Mouse (Mus musculus) midbrain, embryonic 14.5 days (tissue): Measurements from ENCODE around the gene Icam4. TPM values are rescaled to one million over a fixed set of nuclear protein-coding genes. Genes with fewer than 3 reads are reported as not detected.
"Not testable (repeated sequence)": the region's sequence is repeated elsewhere in the genome, so short reads cannot be mapped to it uniquely, and the experiment has no call there.

ENCODE experiments used
- ATAC-seq: fragments of 200-750 bp; cut with Nextera tagmentation; 2 replicates; pipeline ENCODE4 v1.8.0; 2017; ENCODE audit warnings: moderate number of reproducible peaks, moderate library complexity; ENCODE audit not compliant: low FRiP score, low TSS enrichment
- DNase-seq: peaks from one replicate; pipeline ENCODE4 v3.0.0-alpha.2; 2015
- H3K27ac ChIP-seq: fragments of 300-500 bp; sonication (generic); replicated peaks from 2 replicates; pipeline ENCODE4 v1.5.1; 2014; ENCODE audit warnings: mild to moderate bottlenecking, low read depth, low read length, moderate library complexity
- H3K27me3 ChIP-seq: fragments of 300-500 bp; sonication (generic); 2 replicates; pipeline ENCODE4 v1.6.1; 2014; ENCODE audit warnings: low read length, control low read depth, mixed read lengths; ENCODE audit not compliant: control insufficient read depth, insufficient read depth
- H3K36me3 ChIP-seq: fragments of 300-500 bp; sonication (generic); 2 replicates; pipeline ENCODE4 v1.6.1; 2014; ENCODE audit warnings: low read length, control low read depth; ENCODE audit not compliant: control insufficient read depth, insufficient read depth
- H3K4me1 ChIP-seq: fragments of 300-500 bp; sonication (generic); 2 replicates; pipeline ENCODE4 v1.6.1; 2014; ENCODE audit warnings: mild to moderate bottlenecking, antibody characterized with exemption, low read length, control low read depth; ENCODE audit not compliant: control insufficient read depth, insufficient read depth
- H3K4me2 ChIP-seq: fragments of 300-500 bp; sonication (generic); 2 replicates; pipeline ENCODE4 v1.6.1; 2014; ENCODE audit warnings: mild to moderate bottlenecking, low read length, moderate library complexity
- H3K4me3 ChIP-seq: fragments of 300-500 bp; sonication (generic); replicated peaks from 2 replicates; pipeline ENCODE4 v1.5.1; 2014; ENCODE audit warnings: low read depth, low read length
- H3K9ac ChIP-seq: fragments of 300-500 bp; sonication (generic); replicated peaks from 2 replicates; pipeline ENCODE4 v1.6.1; 2014; ENCODE audit warnings: mild to moderate bottlenecking, low read length, moderate library complexity
- H3K9me3 ChIP-seq: fragments of 300-500 bp; sonication (generic); 2 replicates; pipeline ENCODE4 v1.6.1; 2016; ENCODE audit warnings: low read length, control low read depth, mixed read lengths; ENCODE audit not compliant: control insufficient read depth
- WGBS: fragments of 180-500 bp; shearing (Covaris S2); extraction: QIAGEN DNeasy Blood & Tissue Kit; methylation state at CpG from one replicate; pipeline ENCODE4 v1.1.7; 2014; 5-methylcytosine and 5-hydroxymethylcytosine counted together
- polyA plus RNA-seq: library from polyadenylated mRNA; unstranded; fragments of >200 nt; fragmentation: Nextera tagmentation; extraction: Ambion mirVana; gene quantifications from 2 replicates; pipeline ENCODE4 v1.2.1, GENCODE M21; 2014

The Icam4 gene
- polyA plus RNA-seq, 1 experiment from 2014 or later: not detected

DNA sequence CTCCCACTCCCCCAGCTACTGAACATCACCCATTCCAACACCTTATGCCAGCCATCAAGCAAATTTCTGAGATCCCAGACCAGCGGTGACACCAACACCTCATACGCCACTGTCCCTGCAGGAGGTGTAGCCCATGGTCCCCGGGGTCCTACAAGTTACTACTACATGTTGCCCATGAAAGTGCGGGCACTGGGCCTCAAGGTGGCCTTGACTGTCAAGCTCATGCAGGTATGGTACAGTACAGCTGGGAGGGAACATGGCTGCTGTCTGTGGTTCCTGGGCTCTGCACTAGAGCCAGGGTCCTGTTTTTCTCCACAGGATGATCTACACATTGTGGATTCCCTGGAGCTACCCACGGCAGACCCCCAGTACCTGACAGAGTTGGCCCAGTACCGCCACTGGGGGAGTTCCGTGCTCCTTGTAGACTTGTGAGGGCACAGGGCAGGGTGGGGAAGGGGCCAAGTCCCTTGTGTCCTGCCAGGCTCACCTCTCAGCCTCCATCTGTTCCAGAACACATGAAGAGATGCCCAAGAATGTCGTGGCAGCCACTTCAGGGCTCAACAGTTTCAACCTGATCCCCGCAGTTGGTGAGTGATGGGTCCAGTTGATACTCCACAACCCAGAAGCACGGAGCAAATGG is 21.7 kb upstream of the Icam4 start:
- WGBS: 95% methylated on average over 10 of the region's 10 CpGs
- no peak for DNase-seq
- no peak overlapping the region for H3K9ac ChIP-seq

DNA sequence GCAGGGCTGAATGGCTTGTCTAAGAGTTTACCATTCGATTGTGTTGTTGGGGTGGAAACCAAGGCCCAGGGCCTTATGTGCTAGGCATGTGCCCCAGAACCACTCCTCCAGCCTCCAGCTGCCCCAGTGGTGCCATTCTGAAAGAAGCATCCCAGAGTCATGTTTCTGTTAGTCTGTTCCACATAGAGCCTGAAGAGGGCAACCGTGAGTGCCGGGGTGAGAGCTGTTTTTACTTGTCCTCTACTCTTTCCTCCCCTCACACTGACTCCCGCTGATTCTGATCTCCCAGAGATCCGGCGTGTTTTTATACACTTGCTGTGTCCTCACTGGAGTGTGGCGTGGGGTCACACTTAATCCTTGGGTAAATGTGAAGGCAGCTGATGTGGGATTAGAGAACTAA is 21.2 kb upstream of the Icam4 start:
- H3K27ac ChIP-seq: no peak overlapping the region

More for the DNA sequence above, 21.7 kb upstream of the Icam4 start:
- no peak for ATAC-seq
- Histone ChIP-seq H3K4me3 (no peak overlapping the region), H3K36me3 (peaks cover 49% of the 10 kb centered on the region), H3K4me1 (0 out of 2 replicates have a peak, but pooled peaks cover 3% of the 10 kb centered on the region), H3K27me3 (no peaks in the 10 kb centered on the region), H3K4me2 (no peak overlapping the region), H3K9me3 (no peaks in the 10 kb centered on the region), H3K27ac (no peak overlapping the region)

DNA sequence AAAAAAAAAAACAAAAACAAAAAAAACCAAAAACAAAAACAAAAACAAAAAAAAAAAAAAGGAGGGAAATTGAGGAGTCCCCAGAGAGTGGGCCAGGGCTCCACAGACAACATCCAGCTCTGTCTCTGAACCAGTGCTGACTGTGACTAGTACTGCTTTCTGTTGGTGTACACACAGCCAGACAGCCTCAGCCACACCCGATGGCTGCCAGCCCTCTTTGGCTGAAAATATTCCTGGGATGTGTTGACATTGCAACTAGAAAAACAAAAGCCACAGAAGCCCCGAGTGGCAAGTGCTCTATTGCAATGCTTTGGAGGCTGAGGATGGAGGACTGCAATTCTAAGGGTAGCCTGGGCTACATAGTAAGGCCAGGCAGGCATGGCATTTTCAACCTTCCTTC is 18.8 kb upstream of the Icam4 start:
- 78% methylated on average over 2 of the region's 2 CpGs for WGBS
- no peak for DNase-seq

More for the DNA sequence above, 21.2 kb upstream of the Icam4 start:
- H3K4me3 ChIP-seq: no peak overlapping the region
- H3K4me2 ChIP-seq: no peak overlapping the region
- no peak overlapping the region for H3K9ac ChIP-seq
- WGBS: 85% methylated on average over 7 of the region's 7 CpGs
- no peak for DNase-seq
- 0 out of 2 replicates have a peak, but pooled peaks cover 3% of the 10 kb centered on the region for H3K4me1 ChIP-seq
- peaks cover 49% of the 10 kb centered on the region for H3K36me3 ChIP-seq
- no peaks in the 10 kb centered on the region for H3K9me3 ChIP-seq
- no peak for ATAC-seq
- H3K27me3 ChIP-seq: no peaks in the 10 kb centered on the region

DNA sequence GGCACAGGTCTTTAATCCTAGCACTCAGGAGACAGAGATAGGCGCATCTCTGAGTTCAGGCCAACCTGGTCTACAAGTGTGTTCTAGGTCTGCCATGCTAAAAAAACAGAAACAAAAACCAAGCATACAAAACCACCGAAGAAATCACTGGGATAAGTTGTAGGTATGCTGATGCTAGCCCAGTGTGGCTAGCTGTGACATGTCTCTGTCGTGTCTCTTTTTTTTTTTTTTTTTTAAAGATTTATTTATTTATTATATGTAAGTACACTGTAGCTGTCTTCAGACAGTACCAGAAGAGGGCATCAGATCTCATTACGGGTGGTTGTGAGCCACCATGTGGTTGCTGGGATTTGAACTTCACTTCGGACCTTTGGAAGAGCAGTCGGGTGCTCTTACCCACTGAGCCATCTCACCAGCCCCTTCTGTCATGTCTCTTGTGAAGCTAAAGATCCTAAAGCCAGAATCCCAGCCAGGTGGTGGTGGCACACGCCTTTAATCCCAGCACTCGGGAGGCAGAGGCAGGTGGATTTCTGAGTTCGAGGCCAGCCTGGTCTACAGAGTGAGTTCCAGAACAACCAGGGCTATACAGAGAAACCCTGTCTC is 18.1 kb upstream of the Icam4 start:
- not testable (repeated sequence) for ATAC-seq, H3K9me3 ChIP-seq, DNase-seq, H3K4me1 ChIP-seq, H3K27ac ChIP-seq, H3K9ac ChIP-seq, H3K4me2 ChIP-seq, H3K4me3 ChIP-seq
- 72% methylated on average over 9 of the region's 9 CpGs for WGBS
- H3K27me3 ChIP-seq: peaks cover 20% of the 10 kb centered on the region
- peaks cover 31% of the 10 kb centered on the region for H3K36me3 ChIP-seq

More for the DNA sequence above, 18.8 kb upstream of the Icam4 start:
- no peak for ATAC-seq
- peaks cover 15% of the 10 kb centered on the region for H3K27me3 ChIP-seq
- H3K4me1 ChIP-seq: no peaks in the 10 kb centered on the region
- no peak overlapping the region for H3K9ac ChIP-seq
- peaks cover 38% of the 10 kb centered on the region for H3K36me3 ChIP-seq
- H3K9me3 ChIP-seq: no peaks in the 10 kb centered on the region
- no peak overlapping the region for H3K27ac ChIP-seq
- H3K4me2 ChIP-seq: no peak overlapping the region
- H3K4me3 ChIP-seq: no peak overlapping the region

DNA sequence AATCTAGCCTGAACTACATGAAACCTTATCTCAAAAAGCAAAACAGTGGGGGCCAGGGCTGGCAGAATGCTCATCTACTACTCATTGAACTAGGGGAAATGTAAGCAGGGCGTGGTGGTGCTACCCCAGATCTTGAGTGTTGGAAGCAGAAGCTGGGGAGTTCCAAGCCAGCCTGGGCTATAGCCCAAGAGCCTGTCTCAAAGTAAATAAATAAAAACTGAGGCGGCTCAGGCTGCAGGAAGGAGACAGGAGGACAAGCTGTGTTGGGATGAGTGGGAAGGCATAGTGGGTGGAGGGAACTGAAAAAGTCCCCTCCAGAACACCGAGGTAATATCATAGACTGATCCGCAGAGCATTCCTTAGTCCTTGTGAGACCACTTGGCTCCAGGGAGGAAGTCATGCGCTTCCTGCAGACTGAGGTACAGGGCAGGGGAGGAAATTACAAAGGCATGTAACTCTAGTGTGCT is 17.3 kb upstream of the Icam4 start:
- 79% methylated on average over 5 of the region's 5 CpGs for WGBS
- no peak for ATAC-seq

DNA sequence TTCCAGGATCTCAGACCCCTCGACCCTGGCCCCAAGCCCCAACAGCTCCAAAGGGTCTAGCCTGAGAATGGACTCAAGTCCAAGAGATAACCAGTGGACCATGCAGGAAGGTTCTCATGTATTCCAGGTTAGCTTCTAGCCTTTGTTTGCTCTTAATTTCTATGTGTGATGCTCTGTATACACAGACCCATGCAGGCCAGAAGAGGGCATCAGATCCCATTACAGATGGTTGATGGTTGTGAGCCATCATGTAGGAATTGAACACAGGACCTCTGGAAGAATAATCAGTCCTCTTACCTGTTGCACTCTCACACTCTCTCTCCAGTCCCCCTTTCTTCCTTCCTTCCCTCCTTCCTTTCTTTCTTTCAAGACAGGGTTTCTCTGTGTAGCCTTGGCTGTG is 16.8 kb upstream of the Icam4 start:
- Histone ChIP-seq H3K4me1 (no peaks in the 10 kb centered on the region), H3K9ac (no peak overlapping the region), H3K36me3 (peaks cover 18% of the 10 kb centered on the region), H3K4me2 (no peak overlapping the region), H3K4me3 (no peak overlapping the region), H3K27me3 (peaks cover 32% of the 10 kb centered on the region), H3K9me3 (no peaks in the 10 kb centered on the region), H3K27ac (no peak overlapping the region)
- ATAC-seq (no peak), DNase-seq (no peak)
- WGBS: 59% methylated on average over 1 of the region's 1 CpGs

More for the DNA sequence above, 17.3 kb upstream of the Icam4 start:
- peaks cover 23% of the 10 kb centered on the region for H3K36me3 ChIP-seq
- no peak for DNase-seq
- no peak overlapping the region for H3K9ac ChIP-seq
- H3K27ac ChIP-seq: no peak overlapping the region
- no peaks in the 10 kb centered on the region for H3K9me3 ChIP-seq
- peaks cover 27% of the 10 kb centered on the region for H3K27me3 ChIP-seq
- no peak overlapping the region for H3K4me3 ChIP-seq
- H3K4me2 ChIP-seq: no peak overlapping the region
- H3K4me1 ChIP-seq: no peaks in the 10 kb centered on the region

DNA sequence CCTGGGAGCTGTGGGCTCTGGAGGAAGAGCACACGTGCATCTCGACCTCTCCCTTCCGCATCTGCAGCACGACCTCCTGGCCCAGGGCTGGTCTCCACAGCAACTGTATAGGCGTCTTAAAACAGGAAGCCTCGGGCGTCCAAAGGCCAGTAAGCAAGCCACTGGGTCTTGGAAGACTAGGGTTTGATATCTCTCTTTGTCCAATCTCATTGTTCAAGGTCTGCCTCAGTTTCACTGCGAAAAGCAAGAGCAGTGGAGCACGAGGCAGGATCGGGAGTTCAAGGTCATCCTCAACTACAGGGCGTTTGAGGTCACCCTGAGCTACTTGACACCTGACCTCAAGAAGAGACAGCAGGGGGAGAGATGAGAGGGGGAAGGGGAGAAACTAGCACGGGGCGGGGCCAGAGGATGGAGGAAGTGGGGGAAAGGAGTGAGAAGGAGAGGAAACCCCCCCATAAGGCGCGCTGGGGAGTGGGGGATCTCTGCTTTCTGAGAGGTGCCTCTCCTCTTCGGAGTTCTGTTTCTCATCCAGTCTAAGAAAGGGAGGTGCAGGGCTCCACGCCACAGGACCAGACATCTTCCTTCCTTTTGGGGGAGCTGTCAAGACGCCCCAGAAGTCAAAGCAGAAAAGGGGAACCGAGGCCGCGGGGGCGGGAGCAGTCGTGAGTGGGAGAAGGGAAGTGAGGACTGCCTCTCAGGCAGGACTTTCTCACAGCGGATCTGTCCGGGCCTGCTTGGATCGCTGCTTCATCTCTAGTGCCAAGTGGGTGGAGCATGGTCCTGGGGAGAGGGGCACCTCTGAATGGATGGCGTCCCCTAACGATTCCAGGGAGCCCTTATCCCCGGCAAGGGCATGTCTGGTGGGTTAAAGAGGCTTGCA is 14.2 kb upstream of the Icam4 start:
- Histone ChIP-seq H3K27ac (no peak overlapping the region), H3K4me2 (peak overlapping the region; percentile 37), H3K4me1 (no peaks in the 10 kb centered on the region), H3K27me3 (peaks cover 42% of the 10 kb centered on the region), H3K36me3 (no peaks in the 10 kb centered on the region), H3K4me3 (no peak overlapping the region), H3K9me3 (no peaks in the 10 kb centered on the region), H3K9ac (no peak overlapping the region)
- ATAC-seq (no peak), DNase-seq (peak; percentile 18)
- 3% methylated on average over 29 of the region's 29 CpGs for WGBS

DNA sequence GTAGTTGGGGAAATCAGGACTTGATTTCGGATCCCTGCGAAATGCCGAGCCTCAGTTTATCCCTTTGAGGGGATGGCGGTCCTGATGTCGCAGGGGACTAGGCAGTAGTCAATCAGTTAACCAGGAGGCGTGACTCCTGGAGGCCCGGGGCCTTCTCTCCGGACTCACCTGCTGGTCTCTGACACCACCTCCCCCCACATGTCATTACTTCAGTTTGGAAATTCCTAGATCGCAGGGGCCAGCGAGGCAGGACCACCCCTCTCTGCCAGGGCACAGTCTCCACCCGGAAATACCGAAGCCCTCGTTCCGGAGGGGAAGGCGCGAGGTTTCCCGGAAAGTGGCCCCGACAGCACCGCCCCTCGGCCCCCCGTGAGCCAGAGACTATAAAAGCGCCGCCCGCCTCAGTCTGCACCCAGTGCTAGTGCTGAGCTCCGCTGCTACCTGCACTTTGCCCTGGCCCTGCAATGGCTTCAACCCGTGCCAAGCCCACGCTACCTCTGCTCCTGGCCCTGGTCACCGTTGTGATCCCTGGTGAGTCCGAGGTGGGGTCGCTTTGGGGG is 13.5 kb upstream of the Icam4 start, which contains the start of gene Icam1:
Gene Icam1, plus strand, starts transcription at position 415 of the 560 bp plus-strand sequence.
- Histone ChIP-seq H3K27ac (no peak within 1 kb of the TSS), H3K27me3 (peaks cover 42% of the 10 kb centered on the region), H3K9ac (no peak within 1 kb of the TSS), H3K4me1 (no peaks in the 10 kb centered on the region), H3K36me3 (no peaks in the 10 kb centered on the region), H3K4me3 (peak within 1 kb of the TSS; percentile 10; the same call in 1 of the 2 replicates), H3K4me2 (peak within 1 kb of the TSS; percentile 37), H3K9me3 (no peaks in the 10 kb centered on the region)
- DNase-seq (peak; percentile 13), ATAC-seq (no peak)
- 2% methylated on average over 30 of the region's 30 CpGs for WGBS
